Mouse (Mus musculus) left cerebral cortex, adult 9 months (tissue): ENCODE measurements around the gene Adad2.

ENCODE experiments used
- DNase-seq, 2 experiments: peaks; one replicate each; pipeline ENCODE4 v3.0.0; 2022; ENCODE audit warnings: low spot score in 2 of 2

The Adad2 gene

DNA sequence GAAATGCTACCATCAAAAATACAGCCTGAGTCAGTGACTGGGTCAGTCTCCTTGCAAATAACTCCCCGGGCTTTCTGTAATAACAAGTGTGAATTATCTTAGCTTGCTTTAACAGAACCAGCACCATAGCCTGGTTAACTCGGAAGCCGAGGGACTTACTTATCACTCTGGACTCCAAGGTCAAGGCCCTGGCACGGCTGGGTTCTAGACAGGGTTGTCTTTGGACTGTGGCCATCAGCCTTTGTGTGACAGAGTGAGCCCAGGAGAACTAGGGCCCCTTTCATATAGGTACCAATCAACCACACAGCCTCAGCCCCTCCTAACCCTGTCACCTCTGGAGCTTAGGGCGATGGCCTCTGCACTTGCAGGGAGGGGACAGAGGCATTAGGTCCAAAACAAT is 28.5 kb downstream of the Adad2 start:
- no peak for DNase-seq

DNA sequence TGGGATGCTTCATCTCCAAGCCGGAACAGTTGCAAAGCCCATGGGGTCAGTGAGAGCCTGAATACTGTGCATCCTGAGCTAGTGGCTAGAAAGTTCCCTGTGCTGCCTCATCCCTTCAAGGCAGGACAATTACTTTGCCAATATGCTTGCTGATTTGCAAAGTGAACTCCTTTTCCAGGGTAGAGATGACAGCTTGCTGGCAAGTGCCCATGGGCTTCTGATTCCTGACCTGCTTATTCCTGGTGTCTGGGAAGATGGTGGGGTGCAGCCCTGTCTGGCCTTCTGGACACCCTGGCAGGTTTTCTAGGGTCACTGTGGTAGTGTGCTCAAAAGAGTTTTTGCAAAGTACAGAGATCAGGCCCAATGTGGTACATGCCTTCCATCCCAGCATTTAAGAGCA is 30.4 kb downstream of the Adad2 start:
- DNase-seq = no peak

DNA sequence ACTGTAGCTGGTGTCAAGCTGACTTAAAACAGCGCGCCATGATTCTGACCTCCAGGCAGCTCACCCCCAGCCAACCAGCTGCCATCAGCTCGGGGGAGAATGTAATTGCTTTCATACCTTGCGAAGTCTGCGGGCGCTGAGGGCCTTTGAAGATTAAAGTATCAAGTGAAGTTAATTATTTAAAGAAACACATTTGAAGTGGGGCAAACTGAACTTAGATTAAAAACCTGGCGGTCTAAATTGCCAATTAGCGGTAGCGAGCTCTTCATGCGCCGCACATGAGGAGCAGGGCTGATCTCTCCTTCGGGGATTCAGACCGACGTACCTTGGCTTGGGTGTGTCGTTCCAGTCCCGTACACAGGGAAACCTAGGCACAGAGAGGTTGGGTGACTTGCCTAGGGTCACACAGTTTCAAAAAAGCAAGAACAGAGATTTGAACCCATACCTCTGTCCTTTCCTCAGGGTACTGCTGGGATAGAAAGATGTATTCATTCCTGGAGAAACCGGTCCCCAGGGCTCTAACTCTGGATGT is 31.9 kb downstream of the Adad2 start:
- DNase-seq = no peak

DNA sequence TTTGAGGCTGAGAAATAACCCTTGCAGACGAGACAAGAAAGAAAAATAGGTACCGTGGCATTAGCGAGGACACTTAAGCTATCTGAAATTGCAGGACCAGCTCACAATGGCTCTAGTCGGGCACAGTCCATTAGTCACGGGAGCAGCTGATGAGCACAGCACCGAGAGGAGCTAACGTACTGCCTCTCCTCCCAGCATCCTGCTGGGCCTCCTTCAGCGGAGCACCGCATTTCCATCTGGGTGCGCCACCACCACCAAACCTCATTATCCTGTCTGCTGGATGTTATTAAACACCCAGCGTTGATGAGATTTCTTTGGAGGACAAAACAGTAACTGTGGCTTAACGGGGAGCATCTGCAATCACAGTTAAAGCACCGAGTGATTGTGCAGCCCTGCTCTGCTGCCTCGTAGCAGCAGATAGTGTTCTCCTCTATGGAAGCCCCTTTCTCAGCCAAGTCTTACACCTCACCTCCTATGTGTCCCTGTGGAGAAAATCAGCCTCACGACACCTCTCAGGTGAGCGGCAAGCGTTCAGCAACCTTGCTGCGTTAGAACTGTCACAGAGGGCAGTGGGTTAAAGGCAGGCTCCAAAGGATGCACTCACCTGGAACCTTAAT is 32.5 kb downstream of the Adad2 start:
- DNase-seq = no peak

DNA sequence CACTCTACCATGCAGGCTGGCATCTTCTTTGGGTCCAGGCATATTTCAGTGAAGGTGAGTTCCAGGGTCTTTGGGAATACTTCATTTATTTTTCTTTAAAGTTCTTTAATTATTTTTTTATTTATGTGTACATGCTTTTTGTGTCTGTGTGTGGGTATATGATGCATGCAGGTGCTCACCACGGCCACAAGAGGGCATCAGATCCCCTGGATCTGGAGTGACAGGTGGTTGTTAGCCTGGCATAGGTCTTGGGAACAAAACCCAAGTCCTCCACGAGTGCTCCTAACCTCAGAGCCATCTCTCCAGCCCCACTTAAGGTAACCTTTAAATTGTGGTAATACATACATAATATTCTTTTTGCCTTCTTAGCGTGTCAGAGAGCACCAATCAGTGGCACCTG is 33.6 kb downstream of the Adad2 start:
- DNase-seq = no peak

DNA sequence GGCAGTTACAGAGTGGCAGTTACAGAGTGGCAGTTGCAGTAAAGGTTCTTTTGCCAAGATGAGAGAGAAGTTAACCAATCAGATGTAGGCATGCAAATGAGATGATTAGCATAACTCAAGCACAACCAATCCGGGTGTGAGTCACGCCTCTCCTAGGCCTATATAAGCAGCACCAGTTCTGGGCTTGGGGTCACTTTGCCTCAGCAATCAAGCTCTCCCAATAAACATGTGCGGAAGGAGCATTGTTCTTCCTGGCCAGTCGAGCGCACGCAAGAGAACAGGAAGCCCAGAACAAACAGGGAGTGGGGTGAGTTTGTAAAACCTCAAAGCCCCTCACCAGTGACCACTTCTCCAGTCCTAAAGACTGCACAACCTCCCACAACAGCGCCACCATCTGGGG is 34.3 kb downstream of the Adad2 start:
- no peak for DNase-seq

DNA sequence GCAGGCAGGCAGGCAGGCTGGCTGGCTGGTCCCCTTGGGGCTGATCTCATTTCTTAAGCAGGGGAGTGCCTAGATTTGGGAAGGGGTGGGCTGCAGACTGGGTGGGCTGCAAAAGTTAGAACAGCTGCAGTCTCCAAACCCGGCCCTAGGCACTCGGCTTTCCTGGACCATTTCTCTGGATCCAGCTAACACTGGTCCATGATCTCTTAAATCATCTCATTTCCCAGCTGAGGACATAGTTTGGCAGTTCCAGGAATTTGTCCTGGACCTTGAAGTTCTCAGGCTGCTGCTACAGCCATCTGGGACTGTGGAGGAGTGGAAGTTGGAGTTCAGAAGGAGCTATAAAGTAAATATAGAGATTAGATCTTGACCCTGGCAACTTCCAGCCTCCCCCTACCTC is 38.8 kb downstream of the Adad2 start:
- DNase-seq = no peak

DNA sequence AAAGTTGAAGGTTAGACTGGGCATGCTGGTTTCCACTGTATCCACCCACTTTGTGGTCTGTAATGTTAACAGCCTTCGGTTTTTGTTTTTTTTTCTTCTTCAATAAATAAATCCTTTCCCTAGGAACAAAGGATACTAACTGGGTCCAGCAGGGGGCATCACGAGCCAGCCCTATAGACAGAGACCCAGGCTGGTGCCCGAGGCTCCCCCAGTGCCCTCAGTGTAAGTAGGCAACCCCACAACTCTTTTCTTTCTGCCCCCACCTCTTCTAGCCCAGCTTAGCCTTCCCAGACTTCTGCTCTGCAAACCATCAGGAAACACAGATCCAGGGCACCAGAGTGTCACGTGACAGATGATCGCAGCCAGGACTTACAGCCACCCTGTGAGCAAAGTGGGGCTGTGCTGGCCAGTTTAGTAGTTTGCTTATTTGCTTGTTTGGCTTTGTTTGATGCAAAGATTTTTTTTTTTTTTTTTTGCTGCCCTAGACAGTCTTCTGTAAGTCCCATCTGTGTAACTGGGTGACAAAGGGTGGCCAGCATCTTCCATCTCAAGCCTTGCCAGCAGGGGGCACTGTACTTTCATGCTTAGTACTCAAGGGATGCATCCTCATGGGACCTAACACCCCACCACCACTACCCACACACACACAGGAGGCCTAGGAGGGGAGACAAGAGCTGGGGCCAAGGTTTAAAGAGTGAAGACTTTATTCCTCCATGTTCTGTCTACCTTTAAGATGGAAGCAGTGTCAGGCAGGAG is 44.3 kb downstream of the Adad2 start:
- DNase-seq = no peak

DNA sequence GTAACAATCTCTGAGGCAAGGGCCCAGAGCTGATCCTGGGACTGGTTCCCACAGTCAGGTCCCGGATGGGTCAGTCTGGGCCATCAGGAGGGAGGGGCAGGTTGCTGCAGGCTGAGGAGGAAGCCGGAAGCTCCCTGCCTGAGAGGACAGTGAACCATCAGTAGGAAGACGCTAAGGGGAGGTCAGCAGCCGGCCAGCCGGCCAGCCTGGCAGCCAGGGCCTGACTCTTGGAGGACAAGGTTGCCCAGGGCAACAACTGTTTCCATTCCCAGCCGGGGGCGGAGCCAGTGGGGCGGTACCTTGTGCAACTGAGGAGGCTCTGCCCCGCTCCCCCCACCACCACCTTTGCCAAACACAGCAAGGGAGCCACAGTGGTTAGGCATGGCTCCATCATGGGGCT is 48.5 kb downstream of the Adad2 start:
- DNase-seq = peak in 1 of 2 experiments; percentile 10

DNA sequence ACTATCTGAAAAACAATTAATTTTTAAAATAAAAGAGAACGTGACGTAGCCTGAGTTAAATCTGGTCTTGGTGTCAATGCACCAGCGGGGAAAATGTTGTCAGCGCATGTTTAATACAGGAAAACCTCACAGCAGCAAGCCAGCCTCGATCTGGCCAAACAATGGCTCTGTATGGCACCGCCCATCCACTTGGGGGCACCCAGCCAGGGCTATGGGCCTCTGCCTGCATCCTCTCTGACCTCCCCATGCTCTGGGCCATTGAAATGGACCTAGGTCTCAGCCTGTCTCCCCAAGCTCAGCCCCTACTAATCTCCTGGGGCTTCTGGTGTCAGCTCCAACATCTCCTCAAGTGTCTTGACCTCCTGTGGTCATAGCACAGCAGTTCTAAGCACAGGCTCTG is 49.3 kb downstream of the Adad2 start:
- DNase-seq = no peak

DNA sequence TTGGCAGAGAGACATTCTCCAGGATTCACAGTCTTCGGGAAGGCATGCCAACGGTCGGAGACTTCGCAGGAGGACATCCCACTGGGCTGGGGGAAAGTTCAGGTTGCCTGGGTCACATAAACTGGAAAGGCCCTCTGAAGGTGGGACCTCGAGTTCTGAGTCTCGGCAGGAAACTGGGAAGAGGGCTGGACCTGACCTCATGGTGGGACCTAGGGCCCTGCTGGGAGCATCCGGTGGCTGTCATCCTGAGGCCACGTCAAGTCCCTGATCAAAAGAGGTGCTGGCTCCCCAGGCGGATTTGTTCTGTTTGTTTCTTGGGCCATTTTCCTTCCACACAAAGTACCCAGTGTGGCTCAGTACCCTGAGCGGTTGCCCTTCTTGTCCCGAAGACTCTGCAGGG is 50.9 kb downstream of the Adad2 start:
- no peak for DNase-seq

DNA sequence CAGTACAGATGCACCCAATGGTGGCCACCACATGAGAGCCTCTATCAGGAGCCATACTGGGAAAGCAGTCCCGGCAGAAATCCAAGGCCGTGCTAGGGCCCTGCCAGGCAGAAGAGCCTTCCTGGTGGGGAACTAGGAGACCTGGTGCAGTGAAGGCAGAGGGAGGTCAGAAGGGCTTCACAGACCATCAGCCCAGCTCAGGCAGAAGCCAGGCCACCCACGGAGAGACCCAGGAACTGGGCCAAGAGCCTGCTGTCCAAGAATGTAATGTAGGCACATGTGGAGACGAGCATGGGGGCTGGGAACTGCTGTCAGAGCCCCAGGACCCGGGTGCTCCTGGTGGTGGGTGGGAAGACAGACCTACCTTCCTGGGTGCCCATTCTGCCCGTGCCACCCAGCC is 52.7 kb downstream of the Adad2 start:
- DNase-seq = no peak
